Mouse (Mus musculus) left cerebral cortex, adult 2 months (tissue): ENCODE measurements around the gene Gm16867. TPM values are rescaled to one million over a fixed set of nuclear protein-coding genes. Genes with fewer than 3 reads are reported as not detected.
"Not testable (repeated sequence)": the region's sequence is repeated elsewhere in the genome, so short reads cannot be mapped to it uniquely, and the experiment has no call there.

ENCODE experiments used
- DNase-seq, 2 experiments: peaks; one replicate each; pipeline ENCODE4 v3.0.0; 2021 to 2022; ENCODE audit warnings: low spot score in 2 of 2, mixed read lengths in 1 of 2; ENCODE audit errors: extremely low spot score in 1 of 2
- H3K27ac ChIP-seq: fragments of 200-600 bp; 2 replicates; pipeline ENCODE4 v1.8.1; 2022
- H3K4me3 ChIP-seq: fragments of 200-600 bp; 2 replicates; pipeline ENCODE4 v1.8.1; 2022
- intact Hi-C: fragments of 180-260 bp; cut with DNase I; formaldehyde crosslinking; loops from one replicate; pipeline ENCODE4 v1.15.1; 2025
- total RNA-seq, 2 experiments: library from RNA; stranded (reverse); gene quantifications; 2 replicates each; pipeline ENCODE4 v1.2.3; 2021

Gene Gm16867
- total RNA-seq, 2 experiments from 2014 or later, result 10.2 to 12.6 TPM

- H3K27ac ChIP-seq, DNase-seq, H3K4me3 ChIP-seq, intact Hi-C loops: not testable (repeated sequence)
Observed at GRCm38 (mm10) chr14:69485466-69486135, 17.6 kb downstream of the Gm16867 start.

- intact Hi-C loops, DNase-seq, H3K4me3 ChIP-seq, H3K27ac ChIP-seq: not testable (repeated sequence)
Observed at GRCm38 (mm10) chr14:69473941-69474646, 29.1 kb downstream of the Gm16867 start.

- H3K4me3 ChIP-seq, H3K27ac ChIP-seq, DNase-seq, intact Hi-C loops: not testable (repeated sequence)
Observed at GRCm38 (mm10) chr14:69473322-69473721, 29.8 kb downstream of the Gm16867 start.

GRCm38 (mm10) chr14:69470122-69470708 is 32.9 kb downstream of the Gm16867 start:
- intact Hi-C loops, H3K4me3 ChIP-seq, DNase-seq: not testable (repeated sequence)

GRCm38 (mm10) chr14:69467612-69468366 is 35.4 kb downstream of the Gm16867 start:
- intact Hi-C loops, DNase-seq, H3K27ac ChIP-seq, H3K4me3 ChIP-seq: not testable (repeated sequence)

More at GRCm38 (mm10) chr14:69470122-69470708, 32.9 kb downstream of the Gm16867 start:
- H3K27ac ChIP-seq, result not testable (repeated sequence)

GRCm38 (mm10) chr14:69464465-69464864 is 38.7 kb downstream of the Gm16867 start:
- H3K4me3 ChIP-seq, DNase-seq, H3K27ac ChIP-seq, intact Hi-C loops: not testable (repeated sequence)

- DNase-seq, intact Hi-C loops, H3K4me3 ChIP-seq, H3K27ac ChIP-seq: not testable (repeated sequence)
Observed at GRCm38 (mm10) chr14:69457691-69458090, 45.5 kb downstream of the Gm16867 start.

GRCm38 (mm10) chr14:69454640-69455039 is 48.5 kb downstream of the Gm16867 start:
- DNase-seq, H3K27ac ChIP-seq, intact Hi-C loops, H3K4me3 ChIP-seq: not testable (repeated sequence)

- intact Hi-C loops, H3K27ac ChIP-seq, DNase-seq, H3K4me3 ChIP-seq: not testable (repeated sequence)
Observed at GRCm38 (mm10) chr14:69448845-69449244, 54.3 kb downstream of the Gm16867 start.

GRCm38 (mm10) chr14:69447006-69447405 is 56.2 kb downstream of the Gm16867 start:
- H3K27ac ChIP-seq, H3K4me3 ChIP-seq, intact Hi-C loops, DNase-seq: not testable (repeated sequence)

GRCm38 (mm10) chr14:69443092-69443692 is 60.0 kb downstream of the Gm16867 start:
- intact Hi-C loops, DNase-seq, H3K4me3 ChIP-seq: not testable (repeated sequence)

GRCm38 (mm10) chr14:69440955-69441354 is 62.2 kb downstream of the Gm16867 start:
- H3K27ac ChIP-seq, DNase-seq, intact Hi-C loops, H3K4me3 ChIP-seq: not testable (repeated sequence)

More at GRCm38 (mm10) chr14:69443092-69443692, 60.0 kb downstream of the Gm16867 start:
- not testable (repeated sequence) for H3K27ac ChIP-seq

GRCm38 (mm10) chr14:69438678-69439214 is 64.4 kb downstream of the Gm16867 start:
- intact Hi-C loops, H3K4me3 ChIP-seq, DNase-seq, H3K27ac ChIP-seq: not testable (repeated sequence)

- H3K27ac ChIP-seq, H3K4me3 ChIP-seq, intact Hi-C loops, DNase-seq: not testable (repeated sequence)
Observed at GRCm38 (mm10) chr14:69421003-69421402, 82.2 kb downstream of the Gm16867 start.

GRCm38 (mm10) chr14:69417545-69417944 is 85.6 kb downstream of the Gm16867 start:
- H3K27ac ChIP-seq, H3K4me3 ChIP-seq, DNase-seq, intact Hi-C loops: not testable (repeated sequence)
